Mouse (Mus musculus) CH12.LX (cell line): ENCODE results near the gene Agpat3. TPM values are rescaled to one million over a fixed set of nuclear protein-coding genes. Genes with fewer than 3 reads are reported as not detected.

ENCODE experiments used
- DNase-seq: peaks from one replicate; pipeline ENCODE4 v3.0.0-alpha.2; 2013; ENCODE audit errors: extremely low read depth
- H3K27ac ChIP-seq: 2 replicates; pipeline ENCODE4 v1.5.1; 2012; ENCODE audit warnings: low read depth, mild to moderate bottlenecking, control low read depth, moderate library complexity; ENCODE audit not compliant: insufficient read depth
- H3K27me3 ChIP-seq: replicated peaks from 2 replicates; pipeline ENCODE3; 2012; ENCODE audit warnings: inconsistent platforms
- H3K36me3 ChIP-seq, 2 experiments: replicated peaks in 1 of 2; 2 replicates each; pipeline versions ENCODE3 to v1.6.1; 2012; ENCODE audit warnings: inconsistent platforms in 1 of 2, low read length in 1 of 2, mild to moderate bottlenecking in 1 of 2, mixed read lengths in 1 of 2, moderate library complexity in 1 of 2; ENCODE audit not compliant: control insufficient read depth in 1 of 2, insufficient read depth in 1 of 2
- H3K4me1 ChIP-seq, 2 experiments: 2 replicates each; pipeline ENCODE4 v1.6.1; 2012; ENCODE audit warnings: inconsistent platforms in 1 of 2, moderate library complexity in 1 of 2; ENCODE audit not compliant: insufficient read depth in 2 of 2, control insufficient read depth in 1 of 2
- H3K4me2 ChIP-seq: 2 replicates; pipeline ENCODE4 v1.6.1; 2012; ENCODE audit warnings: low read depth, mild to moderate bottlenecking, control low read depth; ENCODE audit not compliant: poor library complexity, insufficient read depth, severe bottlenecking
- H3K4me3 ChIP-seq, 3 experiments: fragments of 150-350 bp in 1 of 3; sonication (generic) in 1 of 3; replicated peaks in 1 of 3; 2 replicates each; pipeline versions ENCODE3 to v1.5.1; 2011 to 2012; ENCODE audit warnings: low read depth in 2 of 3, low read length in 2 of 3, mild to moderate bottlenecking in 2 of 3, moderate library complexity in 2 of 3, control low read depth in 1 of 3, improper control_type of control experiment in 1 of 3, inconsistent platforms in 1 of 3, mixed read lengths in 1 of 3; ENCODE audit not compliant: poor library complexity in 1 of 3
- H3K79me2 ChIP-seq: replicated peaks from 2 replicates; pipeline ENCODE4 v1.6.1; 2012; ENCODE audit warnings: mild to moderate bottlenecking, moderate library complexity; ENCODE audit not compliant: control insufficient read depth, poor library complexity, insufficient read depth, severe bottlenecking; ENCODE audit errors: extremely low read depth
- H3K9ac ChIP-seq: 2 replicates; pipeline ENCODE4 v1.6.1; 2012; ENCODE audit warnings: low read depth, mild to moderate bottlenecking, control low read depth, moderate library complexity; ENCODE audit not compliant: insufficient read depth
- H3K9me3 ChIP-seq: replicated peaks from 2 replicates; pipeline ENCODE3; 2012; ENCODE audit warnings: low read length, inconsistent platforms, mixed read lengths
- BHLHE40 ChIP-seq: IDR thresholded peaks from 2 replicates; pipeline ENCODE4 v1.6.1; 2011; ENCODE audit warnings: mild to moderate bottlenecking, low read depth, low read length, improper control_type of control experiment
- CHD1 ChIP-seq: IDR thresholded peaks from 2 replicates; pipeline ENCODE4 v1.6.1; 2012; ENCODE audit warnings: low read depth, low read length, improper control_type of control experiment, inconsistent platforms
- CHD2 ChIP-seq: IDR thresholded peaks from 2 replicates; pipeline ENCODE4 v1.6.1; 2011; ENCODE audit warnings: low read length, improper control_type of control experiment
- CTCF ChIP-seq, 2 experiments: IDR thresholded peaks in 1 of 2; conservative IDR thresholded peaks in 1 of 2; 2 replicates each; pipeline ENCODE4 v1.5.1; 2011 to 2012; ENCODE audit warnings: low read depth in 2 of 2, low read length in 2 of 2, improper control_type of control experiment in 1 of 2, inconsistent platforms in 1 of 2, mild to moderate bottlenecking in 1 of 2, moderate library complexity in 1 of 2
- E2F4 ChIP-seq: IDR thresholded peaks from 2 replicates; pipeline ENCODE4 v1.6.1; 2011; ENCODE audit warnings: low read depth, low read length, improper control_type of control experiment; ENCODE audit not compliant: insufficient replicate concordance
- EP300 ChIP-seq: IDR thresholded peaks from 2 replicates; pipeline ENCODE4 v1.6.1; 2011; ENCODE audit warnings: low read length, improper control_type of control experiment
- HCFC1 ChIP-seq: IDR thresholded peaks from 2 replicates; pipeline ENCODE4 v1.6.1; 2012; ENCODE audit warnings: low read depth, mild to moderate bottlenecking, inconsistent platforms, low read length, improper control_type of control experiment
- JUN ChIP-seq: IDR thresholded peaks from 2 replicates; pipeline ENCODE4 v1.6.1; 2011; ENCODE audit warnings: low read depth, mild to moderate bottlenecking, low read length, improper control_type of control experiment, moderate library complexity; ENCODE audit not compliant: insufficient read depth
- MAFK ChIP-seq: IDR thresholded peaks from 2 replicates; pipeline ENCODE4 v1.6.1; 2011; ENCODE audit warnings: low read length, improper control_type of control experiment; ENCODE audit not compliant: insufficient replicate concordance
- NELFE ChIP-seq: IDR thresholded peaks from 2 replicates; pipeline ENCODE4 v1.6.1; 2011; ENCODE audit warnings: low read depth, low read length, improper control_type of control experiment
- PAX5 ChIP-seq: IDR thresholded peaks from 2 replicates; pipeline ENCODE4 v1.6.1; 2012; ENCODE audit warnings: low read length, inconsistent platforms, mixed read lengths
- POLR2A ChIP-seq: IDR thresholded peaks from 2 replicates; pipeline ENCODE4 v1.6.1; 2011; ENCODE audit warnings: low read depth, mild to moderate bottlenecking, improper control_type of control experiment, low read length
- POLR2AphosphoS2 ChIP-seq: IDR thresholded peaks from 2 replicates; pipeline ENCODE4 v1.6.1; 2011; ENCODE audit warnings: low read depth, low read length, improper control_type of control experiment
- RAD21 ChIP-seq: IDR thresholded peaks from 2 replicates; pipeline ENCODE4 v1.6.1; 2011; ENCODE audit warnings: low read depth, mild to moderate bottlenecking, low read length, improper control_type of control experiment, moderate library complexity
- SIN3A ChIP-seq: IDR thresholded peaks from 2 replicates; pipeline ENCODE4 v1.6.1; 2012; ENCODE audit warnings: low read length, improper control_type of control experiment, inconsistent platforms
- SMC3 ChIP-seq: IDR thresholded peaks from 2 replicates; pipeline ENCODE4 v1.6.1; 2011; ENCODE audit warnings: low read depth, low read length, improper control_type of control experiment
- TCF12 ChIP-seq: IDR thresholded peaks from 2 replicates; pipeline ENCODE4 v1.6.1; 2014; ENCODE audit warnings: low read depth, mild to moderate bottlenecking, inconsistent platforms, low read length, improper control_type of control experiment
- UBTF ChIP-seq: IDR thresholded peaks from 2 replicates; pipeline ENCODE4 v1.6.1; 2012; ENCODE audit warnings: low read depth, mild to moderate bottlenecking, inconsistent platforms, low read length, improper control_type of control experiment, moderate library complexity
- ZC3H11A ChIP-seq: IDR thresholded peaks from 2 replicates; pipeline ENCODE4 v1.6.1; 2012; ENCODE audit warnings: low read depth, mild to moderate bottlenecking, inconsistent platforms, low read length, improper control_type of control experiment
- ZKSCAN1 ChIP-seq: IDR thresholded peaks from 2 replicates; pipeline ENCODE4 v1.6.1; 2012; ENCODE audit warnings: low read depth, inconsistent platforms, low read length, improper control_type of control experiment, borderline replicate concordance
- ZNF384 ChIP-seq: IDR thresholded peaks from 2 replicates; pipeline ENCODE4 v1.6.1; 2012; ENCODE audit warnings: low read depth, low read length, improper control_type of control experiment, inconsistent platforms
- dilution Hi-C: fragments of 300-500 bp; cut with MboI; formaldehyde crosslinking; loops from 2 replicates; pipeline ENCODE4 v1.14.3; 2020; ENCODE audit warnings: low sequenced_read_pairs; ENCODE audit not compliant: extremely low pct_unique_long_range_greater_than_20kb, extremely low pct_ligation_motif_present
- in situ Hi-C: fragments of 300-500 bp; cut with MboI; formaldehyde crosslinking; loops from 3 replicates; pipeline ENCODE4 v1.14.3; 2019; ENCODE audit warnings: low sequenced_read_pairs, low pct_ligation_motif_present, low pct_unique_long_range_greater_than_20kb, mixed read lengths
- polyA plus RNA-seq: library from polyadenylated mRNA; unstranded; fragments of >175 nt; gene quantifications from 2 replicates; pipeline ENCODE4 v1.2.1, GENCODE M21; 2012; ENCODE audit warnings: low read depth; ENCODE audit not compliant: insufficient read length
- total RNA-seq, 2 experiments: library from RNA; depleted of rRNA; stranded (reverse); fragments of 300-350 nt in 1 of 2; fragments of >200 nt in 1 of 2; gene quantifications; 2 replicates each; pipeline ENCODE4 v1.2.3; 2012 to 2014

The Agpat3 gene
- total and polyA plus RNA-seq, 3 experiments = 36.7 to 67.2 (median 63.1) TPM

GRCm38 (mm10) chr10:78324556-78325164, 27.6 kb downstream of the Agpat3 start:
- dilution Hi-C loops = no loop called here
- H3K36me3 ChIP-seq = peaks cover 0 to 41% of the 10 kb centered on the region in 2 experiments
- H3K27ac ChIP-seq = no peak overlapping the region
- no peak overlapping the region for H3K9ac ChIP-seq
- no peak overlapping the region for H3K4me2 ChIP-seq
- in situ Hi-C loops = no loop called here
- no peak for TF ChIP-seq POLR2AphosphoS2
- no peak for TF ChIP-seq CHD1
- no peak for TF ChIP-seq SMC3
- no peaks in the 10 kb centered on the region for H3K9me3 ChIP-seq
- no peak for DNase-seq
- no peaks in the 10 kb centered on the region for H3K79me2 ChIP-seq
- H3K27me3 ChIP-seq = no peaks in the 10 kb centered on the region
- peaks cover 0 to 14% of the 10 kb centered on the region in 2 experiments; a peak in 2 of 4 replicates for H3K4me1 ChIP-seq
- H3K4me3 ChIP-seq = no peak overlapping the region

GRCm38 (mm10) chr10:78323214-78323880, 28.9 kb downstream of the Agpat3 start:
- in situ Hi-C loops = no loop called here
- peaks cover 0 to 36% of the 10 kb centered on the region in 2 experiments for H3K36me3 ChIP-seq

GRCm38 (mm10) chr10:78322806-78323205, 29.5 kb downstream of the Agpat3 start:
- peaks cover 0 to 34% of the 10 kb centered on the region in 2 experiments for H3K36me3 ChIP-seq
- peaks cover 0 to 14% of the 10 kb centered on the region in 2 experiments; a peak in 2 of 4 replicates for H3K4me1 ChIP-seq
- in situ Hi-C loops = no loop called here
- H3K4me2 ChIP-seq = no peak overlapping the region
- TF ChIP-seq JUN (no peak), SIN3A (no peak), HCFC1 (no peak), RAD21 (peak; percentile 57), SMC3 (peak; percentile 56), CTCF (conservative IDR thresholded peaks at IDR 0.05 in 1 of 2, IDR thresholded peaks at IDR 0.05 in 1 of 2; ENCODE audit: low read depth in 2 of 2, low read length in 2 of 2) (peak in 1 of 2 experiments; percentile 63; a peak in 2 of 4 replicates), POLR2A (no peak)
- TF ChIP-seq, all 38 proteins: peak for 3
- no peak overlapping the region for H3K4me3 ChIP-seq
- H3K27me3 ChIP-seq = no peaks in the 10 kb centered on the region
- H3K79me2 ChIP-seq = no peaks in the 10 kb centered on the region
- no peak overlapping the region for H3K27ac ChIP-seq
- peak; percentile 26 for DNase-seq
- no peak overlapping the region for H3K9ac ChIP-seq
- dilution Hi-C loops = no loop called here
- H3K9me3 ChIP-seq = no peaks in the 10 kb centered on the region

More at GRCm38 (mm10) chr10:78323214-78323880, 28.9 kb downstream of the Agpat3 start:
- no peak overlapping the region for H3K4me2 ChIP-seq
- TF ChIP-seq PAX5 (no peak), MAFK (no peak), ZKSCAN1 (no peak), CTCF (conservative IDR thresholded peaks at IDR 0.05 in 1 of 2, IDR thresholded peaks at IDR 0.05 in 1 of 2; ENCODE audit: low read depth in 2 of 2, low read length in 2 of 2) (no peak), CHD2 (no peak), HCFC1 (no peak), BHLHE40 (no peak), UBTF (no peak), ZNF384 (no peak), NELFE (no peak), ZC3H11A (no peak), EP300 (no peak), TCF12 (no peak), E2F4 (no peak)
- no peaks in the 10 kb centered on the region for H3K79me2 ChIP-seq
- no peak overlapping the region for H3K9ac ChIP-seq
- no peaks in the 10 kb centered on the region for H3K9me3 ChIP-seq
- no peak overlapping the region for H3K4me3 ChIP-seq
- no peak overlapping the region for H3K27ac ChIP-seq
- dilution Hi-C loops = no loop called here
- H3K4me1 ChIP-seq = peaks cover 0 to 14% of the 10 kb centered on the region in 2 experiments; a peak in 2 of 4 replicates
- H3K27me3 ChIP-seq = no peaks in the 10 kb centered on the region
- no peak for DNase-seq
